Mouse (Mus musculus) retina, postnatal 7 days (tissue): Measurements from ENCODE around the gene Polr2m.
"Not testable (repeated sequence)": the region's sequence is repeated elsewhere in the genome, so short reads cannot be mapped to it uniquely, and the experiment has no call there.

ENCODE experiments used
- DNase-seq: peaks from one replicate; pipeline ENCODE4 v3.0.0-alpha.2; 2012; ENCODE audit warnings: low read depth, low spot score

Gene Polr2m

GRCm38 (mm10) chr9:71485475-71486094 is at the start of gene Polr2m:
TSS of gene Polr2m (minus strand) at chr9:71485935.
- DNase-seq: peak; percentile 89

- DNase-seq: no peak
Observed at GRCm38 (mm10) chr9:71535036-71535435, 49.3 kb upstream of the Polr2m start.

- DNase-seq: no peak
Observed at GRCm38 (mm10) chr9:71529960-71530359, 44.2 kb upstream of the Polr2m start.

GRCm38 (mm10) chr9:71527438-71527837 is 41.7 kb upstream of the Polr2m start:
- no peak for DNase-seq

- no peak for DNase-seq
Observed at GRCm38 (mm10) chr9:71523901-71524300, 38.2 kb upstream of the Polr2m start.

GRCm38 (mm10) chr9:71519836-71520235 is 34.1 kb upstream of the Polr2m start:
- DNase-seq: no peak

GRCm38 (mm10) chr9:71517487-71517886 is 31.8 kb upstream of the Polr2m start:
- no peak for DNase-seq

- DNase-seq: no peak
Observed at GRCm38 (mm10) chr9:71515862-71516261, 30.1 kb upstream of the Polr2m start.

GRCm38 (mm10) chr9:71513566-71513965 is 27.8 kb upstream of the Polr2m start:
- no peak for DNase-seq

GRCm38 (mm10) chr9:71512899-71513298 is 27.2 kb upstream of the Polr2m start:
- DNase-seq: no peak

- no peak for DNase-seq
Observed at GRCm38 (mm10) chr9:71498391-71499182, 12.9 kb upstream of the Polr2m start.

- no peak for DNase-seq
Observed at GRCm38 (mm10) chr9:71496637-71497036, 10.9 kb upstream of the Polr2m start.

GRCm38 (mm10) chr9:71493771-71494170 is 8.0 kb upstream of the Polr2m start:
- DNase-seq: no peak

- DNase-seq: no peak
Observed at GRCm38 (mm10) chr9:71492296-71493025, 6.7 kb upstream of the Polr2m start.

- DNase-seq: no peak
Observed at GRCm38 (mm10) chr9:71490076-71490475, 4.3 kb upstream of the Polr2m start.

- no peak for DNase-seq
Observed at GRCm38 (mm10) chr9:71486127-71486526, 392 bp upstream of the Polr2m start.

GRCm38 (mm10) chr9:71484871-71485474 is 762 bp downstream of the Polr2m start:
- DNase-seq: no peak

GRCm38 (mm10) chr9:71483872-71484271 is 1.9 kb downstream of the Polr2m start:
- DNase-seq: not testable (repeated sequence)

- DNase-seq: no peak
Observed at GRCm38 (mm10) chr9:71480305-71480704, 5.4 kb downstream of the Polr2m start.

- DNase-seq: no peak
Observed at GRCm38 (mm10) chr9:71479413-71479812, 6.3 kb downstream of the Polr2m start.

- no peak for DNase-seq
Observed at GRCm38 (mm10) chr9:71478596-71478995, 7.1 kb downstream of the Polr2m start.

- no peak for DNase-seq
Observed at GRCm38 (mm10) chr9:71476601-71477000, 9.1 kb downstream of the Polr2m start.
